Mouse (Mus musculus) neural tube, embryonic 14.5 days (tissue): ENCODE data around the gene Tmem87b. TPM values are rescaled to one million over a fixed set of nuclear protein-coding genes. Genes with fewer than 3 reads are reported as not detected.

Experiments
- ATAC-seq: fragments of 200-750 bp; cut with Nextera tagmentation; 2 replicates; pipeline ENCODE4 v1.8.0; 2017; ENCODE audit warnings: low read depth, mild to moderate bottlenecking, moderate TSS enrichment, moderate library complexity
- H3K27ac ChIP-seq: fragments of 300-500 bp; sonication (generic); 2 replicates; pipeline ENCODE4 v1.5.1; 2014; ENCODE audit warnings: low read depth, mild to moderate bottlenecking, control low read depth, low read length, moderate library complexity, mixed read lengths
- H3K27me3 ChIP-seq: fragments of 300-500 bp; sonication (generic); 2 replicates; pipeline ENCODE4 v1.6.1; 2014; ENCODE audit warnings: low read length; ENCODE audit not compliant: control insufficient read depth, insufficient read depth
- H3K36me3 ChIP-seq: fragments of 300-500 bp; sonication (generic); 2 replicates; pipeline ENCODE4 v1.6.1; 2014; ENCODE audit warnings: low read length, mixed read lengths; ENCODE audit not compliant: control insufficient read depth, insufficient read depth
- H3K4me1 ChIP-seq: fragments of 300-500 bp; sonication (generic); 2 replicates; pipeline ENCODE4 v1.6.1; 2014; ENCODE audit warnings: low read length; ENCODE audit not compliant: control insufficient read depth, insufficient read depth
- H3K4me2 ChIP-seq: fragments of 300-500 bp; sonication (generic); 2 replicates; pipeline ENCODE4 v1.6.1; 2014; ENCODE audit warnings: mild to moderate bottlenecking, low read depth, low read length, control low read depth
- H3K4me3 ChIP-seq: fragments of 300-500 bp; sonication (generic); 2 replicates; pipeline ENCODE4 v1.5.1; 2014; ENCODE audit warnings: low read depth, low read length, control low read depth, mixed read lengths
- H3K9ac ChIP-seq: fragments of 300-500 bp; sonication (generic); replicated peaks from 2 replicates; pipeline ENCODE4 v1.6.1; 2014; ENCODE audit warnings: low read depth, mild to moderate bottlenecking, control low read depth, low read length, mixed read lengths
- H3K9me3 ChIP-seq: fragments of 300-500 bp; sonication (generic); 2 replicates; pipeline ENCODE4 v1.6.1; 2016; ENCODE audit warnings: low read length; ENCODE audit not compliant: control insufficient read depth
- WGBS: fragments of 180-500 bp; shearing (Covaris S2); extraction: QIAGEN DNeasy Blood & Tissue Kit; methylation state at CpG from one replicate; pipeline ENCODE4 v1.1.7; 2014; 5-methylcytosine and 5-hydroxymethylcytosine counted together
- polyA plus RNA-seq: library from polyadenylated mRNA; unstranded; fragments of >200 nt; fragmentation: Nextera tagmentation; extraction: Ambion mirVana; gene quantifications from 2 replicates; pipeline ENCODE4 v1.2.1, GENCODE M21; 2014

Tmem87b gene
- polyA plus RNA-seq, 1 experiment from 2014 or later = 37.1 TPM

DNA sequence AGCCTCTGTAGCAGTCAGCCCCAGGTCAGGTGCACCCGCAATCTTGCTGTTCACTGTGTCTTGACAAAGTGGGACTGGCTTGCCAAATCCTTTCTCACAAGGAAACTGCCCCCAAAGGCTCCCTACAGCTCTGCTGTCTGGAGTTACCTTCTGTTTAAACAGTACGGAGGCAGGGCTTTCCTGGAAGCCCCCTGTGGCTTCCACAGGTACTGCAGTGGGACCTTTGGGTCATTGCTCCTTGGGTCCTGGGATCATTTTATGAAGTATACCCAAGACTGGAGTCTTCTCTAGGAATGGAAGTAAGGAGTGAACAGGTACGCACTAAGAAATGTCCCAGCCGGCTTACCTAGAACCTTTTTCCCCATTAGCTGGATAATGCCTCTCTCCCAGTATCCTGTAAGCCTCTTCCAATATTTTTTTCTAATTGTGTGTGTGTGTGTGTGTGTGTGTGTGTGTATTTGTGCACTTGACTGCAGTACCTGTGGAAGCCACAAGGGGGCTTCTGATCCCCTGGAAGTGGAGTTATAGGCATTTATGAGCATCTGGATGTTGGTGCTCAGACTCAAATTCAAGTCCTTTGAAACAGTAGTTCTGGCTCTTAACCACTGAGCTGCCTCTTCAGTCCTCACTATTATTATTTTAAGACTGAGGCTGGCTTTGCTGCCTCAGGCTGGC lies 72.9 kb downstream of the Tmem87b start:
- H3K9ac ChIP-seq = no peak overlapping the region
- H3K9me3 ChIP-seq = no peaks in the 10 kb centered on the region
- no peak for ATAC-seq
- no peak overlapping the region for H3K4me3 ChIP-seq
- no peak overlapping the region for H3K27ac ChIP-seq
- H3K4me2 ChIP-seq = no peak overlapping the region
- no peaks in the 10 kb centered on the region for H3K36me3 ChIP-seq
- WGBS = 92% methylated on average over 4 of the region's 4 CpGs
- no peaks in the 10 kb centered on the region for H3K27me3 ChIP-seq
- H3K4me1 ChIP-seq = 0 out of 2 replicates have a peak, but pooled peaks cover 2% of the 10 kb centered on the region

- ATAC-seq = peak; percentile 63
- H3K4me2 ChIP-seq = peak overlapping the region; percentile 47
- H3K9me3 ChIP-seq = no peaks in the 10 kb centered on the region
- H3K4me1 ChIP-seq = 0 out of 2 replicates have a peak, but pooled peaks cover 2% of the 10 kb centered on the region
- WGBS = under 1% methylated on average over 33 of the region's 37 CpGs
- peak overlapping the region; percentile 29; the same call in 1 of the 2 replicates for H3K9ac ChIP-seq
- no peaks in the 10 kb centered on the region for H3K36me3 ChIP-seq
- no peak overlapping the region for H3K27ac ChIP-seq
- no peaks in the 10 kb centered on the region for H3K27me3 ChIP-seq
- H3K4me3 ChIP-seq = peak overlapping the region; percentile 22
These were observed 74.3 kb downstream of the Tmem87b start for GRCm38 (mm10) chr2:128892180-128892721.

GRCm38 (mm10) chr2:128902843-128903242 lies 84.9 kb downstream of the Tmem87b start:
- no peak overlapping the region for H3K4me2 ChIP-seq
- ATAC-seq = no peak
- H3K27me3 ChIP-seq = no peaks in the 10 kb centered on the region
- 79% methylated on average over 6 of the region's 6 CpGs for WGBS
- H3K27ac ChIP-seq = no peak overlapping the region
- no peaks in the 10 kb centered on the region for H3K9me3 ChIP-seq
- no peak overlapping the region for H3K4me3 ChIP-seq
- no peaks in the 10 kb centered on the region for H3K36me3 ChIP-seq
- H3K9ac ChIP-seq = no peak overlapping the region
- no peaks in the 10 kb centered on the region for H3K4me1 ChIP-seq

DNA sequence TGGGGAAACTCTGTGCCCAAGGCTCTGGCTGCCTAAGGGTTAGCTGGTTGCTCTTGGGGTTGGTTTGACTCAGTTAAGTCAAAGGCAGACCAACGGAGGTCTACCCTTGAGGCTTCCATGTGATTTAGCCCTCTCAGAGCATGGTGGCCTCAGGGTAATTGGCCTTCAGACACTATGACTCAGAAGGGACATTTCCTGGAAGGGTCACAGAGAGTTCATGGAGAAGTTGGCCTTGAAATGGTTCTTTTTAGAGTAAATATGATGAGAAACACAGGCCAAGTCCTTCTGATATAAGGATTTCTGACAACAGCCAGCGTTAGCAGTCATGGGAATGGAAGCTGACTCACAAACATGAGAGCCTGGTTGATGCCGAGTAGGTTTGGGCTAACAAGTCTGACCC lies 85.7 kb downstream of the Tmem87b start:
- H3K27me3 ChIP-seq = no peaks in the 10 kb centered on the region
- no peak overlapping the region for H3K27ac ChIP-seq
- H3K4me2 ChIP-seq = no peak overlapping the region
- H3K36me3 ChIP-seq = no peaks in the 10 kb centered on the region
- no peak overlapping the region for H3K9ac ChIP-seq
- H3K4me1 ChIP-seq = no peaks in the 10 kb centered on the region
- no peak overlapping the region for H3K4me3 ChIP-seq
- 86% methylated on average over 3 of the region's 3 CpGs for WGBS
- no peaks in the 10 kb centered on the region for H3K9me3 ChIP-seq
- no peak for ATAC-seq

Other genes starting within 250 kb of the Tmem87b start
- gene Spdye4c, start 226.9 kb upstream of the Tmem87b start, polyA plus RNA-seq = not detected in 2 replicates
- 57.0 and 58.0 TPM in 2 replicates for gene Anapc1, start 130.7 kb upstream of the Tmem87b start, polyA plus RNA-seq
- gene Mertk, start 119.2 kb upstream of the Tmem87b start, polyA plus RNA-seq = 1.4 and 2.7 TPM in 2 replicates
- 2.8 and 3.0 TPM in 2 replicates for gene Fbln7, start 44.9 kb downstream of the Tmem87b start, polyA plus RNA-seq
- gene Zc3h8, start 126.0 kb downstream of the Tmem87b start, polyA plus RNA-seq = 16.3 and 16.4 TPM in 2 replicates
- gene Zc3h6, start 149.3 kb downstream of the Tmem87b start, polyA plus RNA-seq = 4.5 and 5.7 TPM in 2 replicates
- gene Gm10762, start 149.6 kb downstream of the Tmem87b start, polyA plus RNA-seq = 22.3 and 22.8 TPM in 2 replicates
- gene Vinac1, start 230.1 kb downstream of the Tmem87b start, polyA plus RNA-seq = 1.0 and 1.3 TPM in 2 replicates
- 43.5 and 53.1 TPM in 2 replicates for gene Ttl, start 247.8 kb downstream of the Tmem87b start, polyA plus RNA-seq